Mouse (Mus musculus) urinary bladder, adult 2 months (tissue): Measurements from ENCODE around the gene Minar1. TPM values are rescaled to one million over a fixed set of nuclear protein-coding genes. Genes with fewer than 3 reads are reported as not detected.

Experiments
- polyA plus RNA-seq: library from polyadenylated mRNA; depleted of rRNA; stranded (reverse); fragments of >200 nt; gene quantifications from 2 replicates; pipeline ENCODE4 v1.2.3, GENCODE M21; 2012; rRNA removed

Minar1 gene
- polyA plus RNA-seq, 1 experiment, result 0.01 TPM

Other genes starting within 250 kb of the Minar1 start
- gene Tmed3, start 81.9 kb upstream of the Minar1 start, polyA plus RNA-seq, result 132 and 133 TPM in 2 replicates
- 0.01 and 0.06 TPM in 2 replicates for gene Ankrd34c, start 115.3 kb upstream of the Minar1 start, polyA plus RNA-seq